Mouse (Mus musculus): ENCODE data around the gene Pole2. TPM values are rescaled to one million over a fixed set of nuclear protein-coding genes. Genes with fewer than 3 reads are reported as not detected.

Gene Pole2
- 14.0 and 15.6 TPM in 2 replicates for polyA plus RNA-seq (2016; fragmentation: Nextera tagmentation; extraction: Ambion mirVana)

GRCm38 (mm10) chr12:69227776-69228466 is at the start of gene Pole2:
Pole2 (minus strand) TSS chr12:69228195.
- H3K4me3 ChIP-seq, result peak within 1 kb of the TSS; percentile 47
- WGBS, result under 1% methylated on average over 37 of the region's 37 CpGs
- H3K9me3 ChIP-seq, result no peaks in the 10 kb centered on the region
- ATAC-seq (ENCODE audit: low FRiP score, low read depth), result peak; percentile 92
- H3K36me3 ChIP-seq, result no peaks in the 10 kb centered on the region
- peak within 1 kb of the TSS; percentile 63 for H3K4me2 ChIP-seq (replicated peaks)
- H3K27me3 ChIP-seq (replicated peaks), result no peaks in the 10 kb centered on the region
- no peaks in the 10 kb centered on the region for H3K4me1 ChIP-seq
- H3K9ac ChIP-seq, result peak within 1 kb of the TSS; percentile 18
- H3K27ac ChIP-seq, result no peak within 1 kb of the TSS

DNA sequence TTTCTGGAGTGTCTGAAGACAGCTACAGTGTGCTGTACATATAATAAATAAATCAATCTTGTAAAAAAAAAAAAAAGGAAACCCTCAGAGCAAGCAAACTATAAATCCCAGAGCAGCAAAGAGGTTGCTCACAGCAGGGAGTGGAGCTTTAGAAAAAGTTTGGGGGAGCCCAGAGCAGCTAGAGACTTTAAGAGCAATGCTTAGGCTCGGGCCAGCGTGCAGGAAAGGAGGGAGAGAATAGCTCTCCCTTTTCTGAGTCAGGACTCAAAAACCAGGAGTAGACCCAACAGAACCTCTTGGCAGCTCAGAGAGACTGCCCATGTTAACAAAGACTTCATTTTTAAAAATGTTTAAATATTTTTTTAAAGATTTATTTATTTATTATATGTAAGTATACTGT is 41.0 kb upstream of the Pole2 start:
- WGBS, result 61% methylated on average over 2 of the region's 2 CpGs
- H3K27ac ChIP-seq, result no peak overlapping the region
- no peaks in the 10 kb centered on the region for H3K36me3 ChIP-seq
- no peak overlapping the region for H3K9ac ChIP-seq
- no peak for ATAC-seq (ENCODE audit: low FRiP score, low read depth)
- no peak overlapping the region for H3K4me2 ChIP-seq (replicated peaks)
- no peak overlapping the region for H3K4me3 ChIP-seq
- no peaks in the 10 kb centered on the region for H3K4me1 ChIP-seq
- no peaks in the 10 kb centered on the region for H3K27me3 ChIP-seq (replicated peaks)
- H3K9me3 ChIP-seq, result no peaks in the 10 kb centered on the region

- Histone ChIP-seq H3K27ac (no peak overlapping the region), H3K4me1 (no peaks in the 10 kb centered on the region), H3K4me3 (no peak overlapping the region), H3K36me3 (no peaks in the 10 kb centered on the region), H3K9me3 (no peaks in the 10 kb centered on the region), H3K27me3 (replicated peaks) (no peaks in the 10 kb centered on the region), H3K9ac (no peak overlapping the region), H3K4me2 (replicated peaks) (no peak overlapping the region)
- 71% methylated on average over 11 of the region's 11 CpGs for WGBS
- no peak for ATAC-seq (ENCODE audit: low FRiP score, low read depth)
These were observed 40.1 kb upstream of the Pole2 start for GRCm38 (mm10) chr12:69267956-69268632.

GRCm38 (mm10) chr12:69265031-69265430 is 37.0 kb upstream of the Pole2 start:
- Histone ChIP-seq H3K4me2 (replicated peaks) (no peak overlapping the region), H3K27ac (no peak overlapping the region), H3K9ac (no peak overlapping the region), H3K4me3 (no peak overlapping the region), H3K36me3 (no peaks in the 10 kb centered on the region), H3K9me3 (no peaks in the 10 kb centered on the region), H3K27me3 (replicated peaks) (no peaks in the 10 kb centered on the region), H3K4me1 (no peaks in the 10 kb centered on the region)
- ATAC-seq (ENCODE audit: low FRiP score, low read depth), result no peak
- 93% methylated on average over 3 of the region's 3 CpGs for WGBS

- H3K9ac ChIP-seq, result no peak overlapping the region
- H3K4me1 ChIP-seq, result no peaks in the 10 kb centered on the region
- ATAC-seq (ENCODE audit: low FRiP score, low read depth), result no peak
- no peaks in the 10 kb centered on the region for H3K36me3 ChIP-seq
- no peaks in the 10 kb centered on the region for H3K9me3 ChIP-seq
- H3K27me3 ChIP-seq (replicated peaks), result no peaks in the 10 kb centered on the region
- no peak overlapping the region for H3K4me3 ChIP-seq
- no peak overlapping the region for H3K4me2 ChIP-seq (replicated peaks)
- no peak overlapping the region for H3K27ac ChIP-seq
- 95% methylated on average over 5 of the region's 5 CpGs for WGBS
These were observed 34.3 kb upstream of the Pole2 start for GRCm38 (mm10) chr12:69262251-69262650.

GRCm38 (mm10) chr12:69257836-69258235 is 29.8 kb upstream of the Pole2 start:
- H3K4me3 ChIP-seq, result no peak overlapping the region
- no peaks in the 10 kb centered on the region for H3K4me1 ChIP-seq
- no peak overlapping the region for H3K9ac ChIP-seq
- H3K4me2 ChIP-seq (replicated peaks), result no peak overlapping the region
- no peaks in the 10 kb centered on the region for H3K9me3 ChIP-seq
- no peaks in the 10 kb centered on the region for H3K36me3 ChIP-seq
- H3K27me3 ChIP-seq (replicated peaks), result no peaks in the 10 kb centered on the region
- no peak overlapping the region for H3K27ac ChIP-seq
- WGBS, result 92% methylated on average over 11 of the region's 11 CpGs
- ATAC-seq (ENCODE audit: low FRiP score, low read depth), result no peak

DNA sequence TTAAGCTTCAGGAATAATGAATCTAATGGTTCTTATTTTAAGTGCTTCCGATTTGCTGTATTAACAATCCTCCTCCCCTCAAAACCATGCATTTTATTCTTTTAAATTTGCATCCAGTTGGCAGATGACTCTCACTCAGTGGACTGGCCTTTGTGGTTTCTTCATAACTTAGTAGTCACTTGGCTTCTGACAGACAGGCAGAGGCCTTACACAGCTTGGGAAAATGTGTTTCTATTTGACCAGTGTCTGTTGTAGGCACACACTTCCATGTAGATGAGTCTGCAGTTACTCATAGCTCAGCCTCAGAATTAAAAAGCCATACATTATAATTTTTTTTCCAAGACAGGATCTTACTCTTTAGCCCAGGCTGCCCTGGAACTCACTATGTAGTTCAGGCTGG is 25.8 kb upstream of the Pole2 start:
- H3K36me3 ChIP-seq, result no peaks in the 10 kb centered on the region
- no peak overlapping the region for H3K4me3 ChIP-seq
- no peak overlapping the region for H3K9ac ChIP-seq
- no peaks in the 10 kb centered on the region for H3K27me3 ChIP-seq (replicated peaks)
- no peaks in the 10 kb centered on the region for H3K4me1 ChIP-seq
- no peak for ATAC-seq (ENCODE audit: low FRiP score, low read depth)
- WGBS, result 95% methylated on average over 1 of the region's 1 CpGs
- H3K27ac ChIP-seq, result no peak overlapping the region
- H3K9me3 ChIP-seq, result no peaks in the 10 kb centered on the region
- H3K4me2 ChIP-seq (replicated peaks), result no peak overlapping the region

DNA sequence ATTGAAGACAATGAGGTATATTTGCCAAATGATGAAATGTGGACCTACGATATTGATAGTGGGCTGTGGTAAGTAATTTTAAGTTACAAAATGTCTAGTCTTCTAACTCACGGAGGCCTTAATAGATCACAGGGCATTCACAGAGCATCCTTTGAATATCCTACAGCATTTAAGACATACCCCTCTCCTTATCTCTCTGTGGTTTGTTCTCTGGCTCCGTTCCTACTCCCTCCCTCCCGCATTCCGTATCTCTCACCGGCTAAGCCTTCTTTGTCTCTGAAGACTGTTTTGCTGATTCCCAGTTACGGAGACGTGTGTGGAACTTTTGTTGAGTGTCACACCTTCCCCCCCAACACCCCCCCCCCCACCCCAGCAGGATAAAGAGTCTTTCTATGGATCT is 22.8 kb upstream of the Pole2 start:
- H3K36me3 ChIP-seq, result no peaks in the 10 kb centered on the region
- H3K9me3 ChIP-seq, result no peaks in the 10 kb centered on the region
- no peak overlapping the region for H3K9ac ChIP-seq
- no peaks in the 10 kb centered on the region for H3K27me3 ChIP-seq (replicated peaks)
- no peak overlapping the region for H3K4me3 ChIP-seq
- H3K4me1 ChIP-seq, result no peaks in the 10 kb centered on the region
- 90% methylated on average over 8 of the region's 8 CpGs for WGBS
- ATAC-seq (ENCODE audit: low FRiP score, low read depth), result no peak
- H3K4me2 ChIP-seq (replicated peaks), result no peak overlapping the region
- H3K27ac ChIP-seq, result no peak overlapping the region

- no peaks in the 10 kb centered on the region for H3K36me3 ChIP-seq
- H3K4me2 ChIP-seq (replicated peaks), result no peak overlapping the region
- no peaks in the 10 kb centered on the region for H3K4me1 ChIP-seq
- H3K27me3 ChIP-seq (replicated peaks), result no peaks in the 10 kb centered on the region
- no peak overlapping the region for H3K9ac ChIP-seq
- H3K4me3 ChIP-seq, result no peak overlapping the region
- no peak for ATAC-seq (ENCODE audit: low FRiP score, low read depth)
- WGBS, result 80% methylated on average over 4 of the region's 4 CpGs
- no peak overlapping the region for H3K27ac ChIP-seq
- H3K9me3 ChIP-seq, result no peaks in the 10 kb centered on the region
These were observed 21.8 kb upstream of the Pole2 start for GRCm38 (mm10) chr12:69249766-69250165.

DNA sequence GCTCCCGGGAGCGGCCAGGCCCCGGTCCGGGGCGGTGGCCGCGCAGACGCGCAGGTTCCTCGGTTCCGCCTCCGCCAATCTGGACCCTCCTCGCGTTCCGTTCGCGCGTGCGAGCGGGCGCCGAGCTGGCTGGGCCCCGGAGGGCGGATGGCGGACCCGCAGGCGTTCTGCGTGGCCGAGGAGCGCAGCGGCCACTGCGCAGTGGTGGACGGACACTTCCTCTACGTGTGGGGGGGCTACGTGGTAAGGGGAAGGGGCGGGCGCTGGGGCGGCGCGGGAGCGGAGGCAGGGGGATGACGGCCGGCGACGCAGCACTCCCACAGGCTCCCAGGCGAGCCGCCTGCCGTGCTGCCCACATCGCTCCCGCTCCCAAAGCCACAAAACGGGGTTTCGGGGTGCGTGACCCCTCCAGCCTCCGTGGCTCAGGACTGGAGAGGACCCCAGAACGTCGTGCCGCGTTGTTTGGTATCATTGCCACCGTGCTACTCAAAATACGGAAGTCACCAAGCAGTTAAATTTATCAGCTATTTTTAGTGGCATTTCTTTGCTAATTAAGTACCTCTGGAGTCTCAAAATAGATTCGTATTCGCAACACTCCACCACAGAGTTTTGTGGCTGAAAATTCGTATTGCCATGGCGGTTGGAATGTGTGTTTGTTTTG is 13.9 kb upstream of the Pole2 start:
- Histone ChIP-seq H3K9me3 (no peaks in the 10 kb centered on the region), H3K27ac (0 out of 2 replicates have a peak overlapping the region, but pooled peaks have one; percentile 16), H3K9ac (peak overlapping the region; percentile 77), H3K27me3 (replicated peaks) (no peaks in the 10 kb centered on the region), H3K36me3 (no peaks in the 10 kb centered on the region), H3K4me3 (peak overlapping the region; percentile 61), H3K4me2 (replicated peaks) (peak overlapping the region; percentile 75), H3K4me1 (peaks cover 9% of the 10 kb centered on the region)
- ATAC-seq (ENCODE audit: low FRiP score, low read depth), result peak; percentile 93
- under 1% methylated on average over 64 of the region's 64 CpGs for WGBS

DNA sequence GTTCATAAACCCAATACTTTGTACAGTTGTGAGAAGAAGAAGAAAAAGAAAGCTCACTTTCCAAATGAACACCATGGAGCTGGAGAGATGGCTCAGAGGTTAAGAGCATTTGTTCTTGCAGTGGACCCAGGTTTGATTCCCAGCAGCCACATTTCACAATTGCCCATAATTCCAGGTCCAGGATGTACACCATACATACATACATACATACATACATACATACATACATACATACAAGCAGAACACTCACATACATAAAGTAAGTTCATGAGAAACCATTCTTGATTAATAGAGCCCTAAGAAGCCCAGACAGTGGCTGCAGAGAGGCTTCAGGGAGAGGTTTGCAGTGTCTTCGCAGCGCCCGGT is 13.4 kb upstream of the Pole2 start:
- Histone ChIP-seq H3K27me3 (replicated peaks) (no peaks in the 10 kb centered on the region), H3K4me3 (peak overlapping the region; percentile 61), H3K4me2 (replicated peaks) (peak overlapping the region; percentile 75), H3K4me1 (peaks cover 9% of the 10 kb centered on the region), H3K9ac (peak overlapping the region; percentile 77), H3K27ac (0 out of 2 replicates have a peak overlapping the region, but pooled peaks have one; percentile 16), H3K36me3 (no peaks in the 10 kb centered on the region), H3K9me3 (no peaks in the 10 kb centered on the region)
- WGBS, result 1% methylated on average over 3 of the region's 3 CpGs
- ATAC-seq (ENCODE audit: low FRiP score, low read depth), result no peak; the same call in 1 of the 2 replicates

- 71% methylated on average over 6 of the region's 6 CpGs for WGBS
- Histone ChIP-seq H3K9me3 (no peaks in the 10 kb centered on the region), H3K4me2 (replicated peaks) (peak within 1 kb of the TSS; percentile 75), H3K36me3 (no peaks in the 10 kb centered on the region), H3K4me3 (peak within 1 kb of the TSS; percentile 61), H3K27me3 (replicated peaks) (no peaks in the 10 kb centered on the region), H3K4me1 (peaks cover 9% of the 10 kb centered on the region), H3K27ac (0 out of 2 replicates have a peak within 1 kb of the TSS, but pooled peaks have one; percentile 16), H3K9ac (peak within 1 kb of the TSS; percentile 77)
- ATAC-seq (ENCODE audit: low FRiP score, low read depth), result no peak
These were observed 12.9 kb upstream of the Pole2 start, which contains the start of gene Klhdc1 for GRCm38 (mm10) chr12:69240876-69241275. Klhdc1 (plus strand) TSS chr12:69241176.
